Mouse (Mus musculus) megakaryocyte, embryonic 14.5 days (primary cell): Measurements from ENCODE around the gene Iqcf3. TPM values are rescaled to one million over a fixed set of nuclear protein-coding genes. Genes with fewer than 3 reads are reported as not detected.

Source experiments
- H3K27me3 ChIP-seq: replicated peaks from 2 replicates; pipeline ENCODE3; 2012; ENCODE audit warnings: inconsistent platforms
- H3K36me3 ChIP-seq: replicated peaks from 2 replicates; pipeline ENCODE3; 2012; ENCODE audit warnings: low read length, inconsistent platforms, mixed read lengths
- H3K4me1 ChIP-seq: 2 replicates; pipeline ENCODE4 v1.6.1; 2012; ENCODE audit warnings: inconsistent platforms
- H3K4me3 ChIP-seq: replicated peaks from 2 replicates; pipeline ENCODE3; 2012; ENCODE audit warnings: moderate library complexity, mild to moderate bottlenecking, inconsistent platforms
- H3K9me3 ChIP-seq: 2 replicates; pipeline ENCODE4 v1.6.1; 2012; ENCODE audit warnings: inconsistent platforms
- FLI1 ChIP-seq: IDR thresholded peaks from 2 replicates; pipeline ENCODE4 v1.6.1; 2012; ENCODE audit warnings: low read length, inconsistent platforms, mixed read lengths
- GATA1 ChIP-seq: IDR thresholded peaks from 3 replicates; pipeline ENCODE4 v1.6.1; 2012; ENCODE audit warnings: mixed read lengths, low read length, inconsistent platforms, borderline replicate concordance
- polyA plus RNA-seq: library from polyadenylated mRNA; stranded (reverse); fragments of >175 nt; gene quantifications from 2 replicates; pipeline ENCODE4 v1.2.3, GENCODE M21; 2012; ENCODE audit warnings: low replicate concordance; ENCODE audit not compliant: insufficient read depth

The Iqcf3 gene
- polyA plus RNA-seq, 1 experiment: not detected

DNA sequence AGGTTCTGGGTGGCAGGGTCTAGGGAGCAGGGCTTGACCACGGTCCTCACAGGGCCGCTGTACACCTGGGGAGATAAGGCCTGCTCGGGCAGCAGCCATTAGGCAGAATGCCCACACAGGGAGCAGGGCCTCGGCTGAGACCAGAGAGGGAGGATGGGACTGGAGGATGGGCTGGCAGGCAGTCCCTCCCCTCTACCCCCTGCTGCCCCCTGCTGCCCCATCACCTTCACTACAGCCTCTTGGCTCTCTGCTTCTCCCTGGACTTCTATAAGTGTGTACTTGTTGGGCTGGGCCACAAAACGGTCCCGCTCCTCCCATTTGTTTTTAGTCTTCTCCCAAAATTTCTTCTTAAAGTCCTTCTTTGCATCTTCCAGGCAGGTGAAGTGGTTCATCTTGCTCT lies 87.0 kb downstream of the Iqcf3 start:
- Histone ChIP-seq H3K9me3 (no peaks in the 10 kb centered on the region), H3K4me1 (peaks cover 80% of the 10 kb centered on the region), H3K4me3 (peak overlapping the region; percentile 94), H3K27me3 (peaks cover 2% of the 10 kb centered on the region), H3K36me3 (peaks cover 10% of the 10 kb centered on the region)
- TF ChIP-seq GATA1 (no peak), FLI1 (no peak)

- Histone ChIP-seq H3K36me3 (peaks cover 8% of the 10 kb centered on the region), H3K9me3 (no peaks in the 10 kb centered on the region), H3K27me3 (peaks cover 2% of the 10 kb centered on the region), H3K4me1 (peaks cover 85% of the 10 kb centered on the region), H3K4me3 (no peak overlapping the region)
- no peak for TF ChIP-seq GATA1
- TF ChIP-seq FLI1: no peak
Observed at GRCm38 (mm10) chr9:106473753-106474105, 87.7 kb downstream of the Iqcf3 start.

- Histone ChIP-seq H3K4me3 (no peak overlapping the region), H3K27me3 (peaks cover 2% of the 10 kb centered on the region), H3K36me3 (peaks cover 8% of the 10 kb centered on the region), H3K9me3 (no peaks in the 10 kb centered on the region), H3K4me1 (peaks cover 84% of the 10 kb centered on the region)
- TF ChIP-seq FLI1 (no peak), GATA1 (no peak)
Observed at GRCm38 (mm10) chr9:106473081-106473752, 88.2 kb downstream of the Iqcf3 start.

- Histone ChIP-seq H3K36me3 (peaks cover 8% of the 10 kb centered on the region), H3K4me1 (peaks cover 77% of the 10 kb centered on the region), H3K9me3 (no peaks in the 10 kb centered on the region), H3K4me3 (no peak overlapping the region), H3K27me3 (peaks cover 7% of the 10 kb centered on the region)
- TF ChIP-seq FLI1 (no peak), GATA1 (no peak)
Observed at GRCm38 (mm10) chr9:106472321-106472720, 89.1 kb downstream of the Iqcf3 start.

- TF ChIP-seq FLI1 (no peak), GATA1 (no peak)
- Histone ChIP-seq H3K36me3 (peaks cover 8% of the 10 kb centered on the region), H3K4me3 (no peak overlapping the region)
Observed at GRCm38 (mm10) chr9:106471892-106472291, 89.5 kb downstream of the Iqcf3 start.

GRCm38 (mm10) chr9:106470991-106471750 lies 90.3 kb downstream of the Iqcf3 start:
- Histone ChIP-seq H3K4me1 (peaks cover 70% of the 10 kb centered on the region), H3K4me3 (no peak overlapping the region), H3K27me3 (peaks cover 16% of the 10 kb centered on the region), H3K36me3 (peaks cover 8% of the 10 kb centered on the region), H3K9me3 (no peaks in the 10 kb centered on the region)
- no peak for TF ChIP-seq GATA1
- TF ChIP-seq FLI1: no peak

More at GRCm38 (mm10) chr9:106471892-106472291, 89.5 kb downstream of the Iqcf3 start:
- peaks cover 77% of the 10 kb centered on the region for H3K4me1 ChIP-seq
- H3K27me3 ChIP-seq: peaks cover 11% of the 10 kb centered on the region
- no peaks in the 10 kb centered on the region for H3K9me3 ChIP-seq

GRCm38 (mm10) chr9:106469776-106470175 lies 91.7 kb downstream of the Iqcf3 start:
- Histone ChIP-seq H3K4me1 (peaks cover 68% of the 10 kb centered on the region), H3K36me3 (peaks cover 8% of the 10 kb centered on the region), H3K9me3 (0 out of 2 replicates have a peak, but pooled peaks cover 4% of the 10 kb centered on the region), H3K4me3 (peak overlapping the region; percentile 66), H3K27me3 (peaks cover 30% of the 10 kb centered on the region)
- TF ChIP-seq FLI1: no peak
- no peak for TF ChIP-seq GATA1

GRCm38 (mm10) chr9:106469317-106469716 lies 92.1 kb downstream of the Iqcf3 start:
- H3K36me3 ChIP-seq: peaks cover 8% of the 10 kb centered on the region
- peaks cover 35% of the 10 kb centered on the region for H3K27me3 ChIP-seq
- H3K9me3 ChIP-seq: 0 out of 2 replicates have a peak, but pooled peaks cover 4% of the 10 kb centered on the region
- H3K4me1 ChIP-seq: peaks cover 68% of the 10 kb centered on the region
- peak overlapping the region; percentile 42 for H3K4me3 ChIP-seq
- TF ChIP-seq GATA1: no peak
- no peak for TF ChIP-seq FLI1

GRCm38 (mm10) chr9:106467746-106468145 lies 93.7 kb downstream of the Iqcf3 start:
- TF ChIP-seq GATA1 (no peak), FLI1 (no peak)
- H3K36me3 ChIP-seq: no peaks in the 10 kb centered on the region
- 0 out of 2 replicates have a peak, but pooled peaks cover 4% of the 10 kb centered on the region for H3K9me3 ChIP-seq
- H3K27me3 ChIP-seq: peaks cover 48% of the 10 kb centered on the region
- peaks cover 59% of the 10 kb centered on the region for H3K4me1 ChIP-seq
- H3K4me3 ChIP-seq: no peak overlapping the region

DNA sequence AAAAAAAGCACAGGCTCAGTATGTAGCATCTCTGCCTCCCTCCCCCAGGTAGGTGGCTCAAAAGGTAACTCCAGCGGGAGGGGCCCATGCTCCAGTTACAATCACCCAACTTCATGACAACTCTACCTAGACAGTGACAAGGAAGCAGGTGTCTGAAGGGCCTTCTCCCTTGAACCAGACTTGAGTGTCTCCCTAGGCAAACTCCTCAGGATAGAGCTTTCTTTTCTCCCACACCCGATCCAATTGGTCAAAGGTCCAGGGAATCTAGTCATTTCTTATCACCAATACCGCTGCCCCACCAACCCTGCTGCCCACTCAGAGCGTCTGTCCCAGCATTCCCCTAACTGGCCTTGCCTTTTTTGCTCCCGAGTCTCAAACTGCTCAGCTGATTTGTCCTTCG lies 94.7 kb downstream of the Iqcf3 start:
- peaks cover 57% of the 10 kb centered on the region for H3K27me3 ChIP-seq
- TF ChIP-seq GATA1: no peak
- TF ChIP-seq FLI1: no peak
- H3K36me3 ChIP-seq: no peaks in the 10 kb centered on the region

More for the DNA sequence above, 94.7 kb downstream of the Iqcf3 start:
- Histone ChIP-seq H3K4me1 (peaks cover 49% of the 10 kb centered on the region), H3K9me3 (0 out of 2 replicates have a peak, but pooled peaks cover 4% of the 10 kb centered on the region), H3K4me3 (no peak overlapping the region)
